Mouse (Mus musculus) CH12.LX (cell line): ENCODE results near the gene Foxa3. TPM values are rescaled to one million over a fixed set of nuclear protein-coding genes. Genes with fewer than 3 reads are reported as not detected.

Experiments
- DNase-seq: peaks from one replicate; pipeline ENCODE4 v3.0.0-alpha.2; 2013; ENCODE audit errors: extremely low read depth
- H3K27ac ChIP-seq: 2 replicates; pipeline ENCODE4 v1.5.1; 2012; ENCODE audit warnings: low read depth, mild to moderate bottlenecking, control low read depth, moderate library complexity; ENCODE audit not compliant: insufficient read depth
- H3K27me3 ChIP-seq: replicated peaks from 2 replicates; pipeline ENCODE3; 2012; ENCODE audit warnings: inconsistent platforms
- H3K36me3 ChIP-seq, 2 experiments: replicated peaks in 1 of 2; 2 replicates each; pipeline versions ENCODE3 to v1.6.1; 2012; ENCODE audit warnings: inconsistent platforms in 1 of 2, low read length in 1 of 2, mild to moderate bottlenecking in 1 of 2, mixed read lengths in 1 of 2, moderate library complexity in 1 of 2; ENCODE audit not compliant: control insufficient read depth in 1 of 2, insufficient read depth in 1 of 2
- H3K4me1 ChIP-seq, 2 experiments: 2 replicates each; pipeline ENCODE4 v1.6.1; 2012; ENCODE audit warnings: inconsistent platforms in 1 of 2, moderate library complexity in 1 of 2; ENCODE audit not compliant: insufficient read depth in 2 of 2, control insufficient read depth in 1 of 2
- H3K4me2 ChIP-seq: 2 replicates; pipeline ENCODE4 v1.6.1; 2012; ENCODE audit warnings: low read depth, mild to moderate bottlenecking, control low read depth; ENCODE audit not compliant: poor library complexity, insufficient read depth, severe bottlenecking
- H3K4me3 ChIP-seq, 3 experiments: fragments of 150-350 bp in 1 of 3; sonication (generic) in 1 of 3; replicated peaks in 1 of 3; 2 replicates each; pipeline versions ENCODE3 to v1.5.1; 2011 to 2012; ENCODE audit warnings: low read depth in 2 of 3, low read length in 2 of 3, mild to moderate bottlenecking in 2 of 3, moderate library complexity in 2 of 3, control low read depth in 1 of 3, improper control_type of control experiment in 1 of 3, inconsistent platforms in 1 of 3, mixed read lengths in 1 of 3; ENCODE audit not compliant: poor library complexity in 1 of 3
- H3K79me2 ChIP-seq: replicated peaks from 2 replicates; pipeline ENCODE4 v1.6.1; 2012; ENCODE audit warnings: mild to moderate bottlenecking, moderate library complexity; ENCODE audit not compliant: control insufficient read depth, poor library complexity, insufficient read depth, severe bottlenecking; ENCODE audit errors: extremely low read depth
- H3K9ac ChIP-seq: 2 replicates; pipeline ENCODE4 v1.6.1; 2012; ENCODE audit warnings: low read depth, mild to moderate bottlenecking, control low read depth, moderate library complexity; ENCODE audit not compliant: insufficient read depth
- H3K9me3 ChIP-seq: replicated peaks from 2 replicates; pipeline ENCODE3; 2012; ENCODE audit warnings: low read length, inconsistent platforms, mixed read lengths
- CHD1 ChIP-seq: IDR thresholded peaks from 2 replicates; pipeline ENCODE4 v1.6.1; 2012; ENCODE audit warnings: low read depth, low read length, improper control_type of control experiment, inconsistent platforms
- ELF1 ChIP-seq: IDR thresholded peaks from 2 replicates; pipeline ENCODE4 v1.6.1; 2014; ENCODE audit warnings: low read depth, mild to moderate bottlenecking, inconsistent platforms, low read length, improper control_type of control experiment
- EP300 ChIP-seq: IDR thresholded peaks from 2 replicates; pipeline ENCODE4 v1.6.1; 2011; ENCODE audit warnings: low read length, improper control_type of control experiment
- GABPA ChIP-seq: IDR thresholded peaks from 2 replicates; pipeline ENCODE4 v1.6.1; 2012; ENCODE audit warnings: low read depth, low read length, improper control_type of control experiment, inconsistent platforms; ENCODE audit not compliant: insufficient replicate concordance
- HCFC1 ChIP-seq: IDR thresholded peaks from 2 replicates; pipeline ENCODE4 v1.6.1; 2012; ENCODE audit warnings: low read depth, mild to moderate bottlenecking, inconsistent platforms, low read length, improper control_type of control experiment
- IRF4 ChIP-seq: IDR thresholded peaks from 2 replicates; pipeline ENCODE4 v1.6.1; 2014; ENCODE audit warnings: low read depth, mild to moderate bottlenecking, inconsistent platforms, low read length, improper control_type of control experiment
- MAFK ChIP-seq: IDR thresholded peaks from 2 replicates; pipeline ENCODE4 v1.6.1; 2011; ENCODE audit warnings: low read length, improper control_type of control experiment; ENCODE audit not compliant: insufficient replicate concordance
- MAX ChIP-seq: IDR thresholded peaks from 2 replicates; pipeline ENCODE4 v1.6.1; 2011; ENCODE audit warnings: low read length, improper control_type of control experiment
- MAZ ChIP-seq: IDR thresholded peaks from 2 replicates; pipeline ENCODE4 v1.6.1; 2012; ENCODE audit warnings: low read depth, mild to moderate bottlenecking, inconsistent platforms, low read length, improper control_type of control experiment, moderate library complexity
- MEF2A ChIP-seq: IDR thresholded peaks from 2 replicates; pipeline ENCODE4 v1.6.1; 2014; ENCODE audit warnings: low read depth, mild to moderate bottlenecking, inconsistent platforms, low read length, improper control_type of control experiment, borderline replicate concordance
- MXI1 ChIP-seq: IDR thresholded peaks from 2 replicates; pipeline ENCODE4 v1.6.1; 2011; ENCODE audit warnings: mild to moderate bottlenecking, low read depth, low read length, improper control_type of control experiment
- NELFE ChIP-seq: IDR thresholded peaks from 2 replicates; pipeline ENCODE4 v1.6.1; 2011; ENCODE audit warnings: low read depth, low read length, improper control_type of control experiment
- NRF1 ChIP-seq: IDR thresholded peaks from 2 replicates; pipeline ENCODE4 v1.6.1; 2014; ENCODE audit warnings: low read depth, mild to moderate bottlenecking, inconsistent platforms, low read length, improper control_type of control experiment, moderate library complexity
- POLR2A ChIP-seq: IDR thresholded peaks from 2 replicates; pipeline ENCODE4 v1.6.1; 2011; ENCODE audit warnings: low read depth, mild to moderate bottlenecking, improper control_type of control experiment, low read length
- POLR2AphosphoS2 ChIP-seq: IDR thresholded peaks from 2 replicates; pipeline ENCODE4 v1.6.1; 2011; ENCODE audit warnings: low read depth, low read length, improper control_type of control experiment
- TBP ChIP-seq: conservative IDR thresholded peaks from 2 replicates; pipeline ENCODE4 v1.6.1; 2011; ENCODE audit warnings: low read depth, low read length, improper control_type of control experiment
- TCF12 ChIP-seq: IDR thresholded peaks from 2 replicates; pipeline ENCODE4 v1.6.1; 2014; ENCODE audit warnings: low read depth, mild to moderate bottlenecking, inconsistent platforms, low read length, improper control_type of control experiment
- ZKSCAN1 ChIP-seq: IDR thresholded peaks from 2 replicates; pipeline ENCODE4 v1.6.1; 2012; ENCODE audit warnings: low read depth, inconsistent platforms, low read length, improper control_type of control experiment, borderline replicate concordance
- ZMIZ1 ChIP-seq: IDR thresholded peaks from 2 replicates; pipeline ENCODE4 v1.6.1; 2012; ENCODE audit warnings: low read depth, mild to moderate bottlenecking, inconsistent platforms, low read length, improper control_type of control experiment
- dilution Hi-C: fragments of 300-500 bp; cut with MboI; formaldehyde crosslinking; loops from 2 replicates; pipeline ENCODE4 v1.14.3; 2020; ENCODE audit warnings: low sequenced_read_pairs; ENCODE audit not compliant: extremely low pct_unique_long_range_greater_than_20kb, extremely low pct_ligation_motif_present
- in situ Hi-C: fragments of 300-500 bp; cut with MboI; formaldehyde crosslinking; loops from 3 replicates; pipeline ENCODE4 v1.14.3; 2019; ENCODE audit warnings: low sequenced_read_pairs, low pct_ligation_motif_present, low pct_unique_long_range_greater_than_20kb, mixed read lengths
- polyA plus RNA-seq: library from polyadenylated mRNA; unstranded; fragments of >175 nt; gene quantifications from 2 replicates; pipeline ENCODE4 v1.2.1, GENCODE M21; 2012; ENCODE audit warnings: low read depth; ENCODE audit not compliant: insufficient read length
- total RNA-seq, 2 experiments: library from RNA; depleted of rRNA; stranded (reverse); fragments of 300-350 nt in 1 of 2; fragments of >200 nt in 1 of 2; gene quantifications; 2 replicates each; pipeline ENCODE4 v1.2.3; 2012 to 2014

Foxa3 gene
- total and polyA plus RNA-seq, 3 experiments = 0.08 TPM; not detected in 2

- peaks cover 4% of the 10 kb centered on the region for H3K9me3 ChIP-seq
- in situ Hi-C loops = no loop called here
- peak; percentile 85 for DNase-seq
- H3K27me3 ChIP-seq = no peaks in the 10 kb centered on the region
- H3K4me1 ChIP-seq = peaks cover 9 to 50% of the 10 kb centered on the region in 2 experiments; a peak in 2 of 4 replicates
- H3K36me3 ChIP-seq = peaks cover 9 to 40% of the 10 kb centered on the region in 2 experiments
- peak overlapping the region; percentile 49 to 62 (median 59) for H3K4me3 ChIP-seq
- dilution Hi-C loops = no loop called here
- H3K79me2 ChIP-seq = no peaks in the 10 kb centered on the region
- peak overlapping the region; percentile 64 for H3K4me2 ChIP-seq
- peak overlapping the region; percentile 73 for H3K9ac ChIP-seq
- TF ChIP-seq NRF1 = peak; percentile 81
- 0 out of 2 replicates have a peak, but pooled peaks have one; percentile 9 for TF ChIP-seq ZMIZ1
- TF ChIP-seq HCFC1 = peak; percentile 61
- TF ChIP-seq GABPA = no peak
- peak; percentile 46; the same call in 1 of the 2 replicates for TF ChIP-seq POLR2A
- TF ChIP-seq MAZ = no peak; the same call in 1 of the 2 replicates
- TF ChIP-seq NELFE = peak; percentile 13; the same call in 1 of the 2 replicates
- TF ChIP-seq TBP = 0 out of 2 replicates have a peak, but pooled peaks have one; percentile 32
- no peak for TF ChIP-seq ZKSCAN1
- TF ChIP-seq MAX = no peak
- TF ChIP-seq POLR2AphosphoS2 = no peak
- TF ChIP-seq MXI1 = peak; percentile 28; the same call in 1 of the 2 replicates
- peak; percentile 78 for TF ChIP-seq ELF1
- TF ChIP-seq TCF12 = no peak
- TF ChIP-seq CHD1 = peak; percentile 84; the same call in 1 of the 2 replicates
- H3K27ac ChIP-seq = peak overlapping the region; percentile 3; the same call in 1 of the 2 replicates
These were observed 22.1 kb downstream of the Foxa3 start for GRCm38 (mm10) chr7:19001066-19001806.

GRCm38 (mm10) chr7:19000421-19000820 lies 22.9 kb downstream of the Foxa3 start:
- H3K27ac ChIP-seq = peak overlapping the region; percentile 31; the same call in 1 of the 2 replicates
- H3K27me3 ChIP-seq = no peaks in the 10 kb centered on the region
- peak overlapping the region; percentile 73 for H3K9ac ChIP-seq
- H3K4me2 ChIP-seq = peak overlapping the region; percentile 64; the same call in 1 of the 2 replicates
- H3K36me3 ChIP-seq = peaks cover 8 to 40% of the 10 kb centered on the region in 2 experiments
- H3K4me1 ChIP-seq = peaks cover 9 to 45% of the 10 kb centered on the region in 2 experiments; a peak in 2 of 4 replicates
- peaks cover 3% of the 10 kb centered on the region for H3K9me3 ChIP-seq
- in situ Hi-C loops (no loop called here), dilution Hi-C loops (no loop called here)
- TF ChIP-seq IRF4 = no peak
- TF ChIP-seq HCFC1 = no peak
- TF ChIP-seq MAFK = no peak
- no peak for TF ChIP-seq EP300
- no peak for TF ChIP-seq MEF2A
- peak overlapping the region; percentile 38 to 62 (median 59) for H3K4me3 ChIP-seq
- H3K79me2 ChIP-seq = no peaks in the 10 kb centered on the region
- no peak for DNase-seq
